Mouse (Mus musculus) spleen, postnatal 36 days (tissue): Measurements from ENCODE around the gene Shf.
"Not testable (repeated sequence)": the region's sequence is repeated elsewhere in the genome, so short reads cannot be mapped to it uniquely, and the experiment has no call there.

Experiments
- DNase-seq, 2 experiments: peaks; one replicate each; pipeline ENCODE4 v3.0.0; 2022; ENCODE audit warnings: low spot score in 2 of 2, mixed read lengths in 1 of 2

Shf gene

DNA sequence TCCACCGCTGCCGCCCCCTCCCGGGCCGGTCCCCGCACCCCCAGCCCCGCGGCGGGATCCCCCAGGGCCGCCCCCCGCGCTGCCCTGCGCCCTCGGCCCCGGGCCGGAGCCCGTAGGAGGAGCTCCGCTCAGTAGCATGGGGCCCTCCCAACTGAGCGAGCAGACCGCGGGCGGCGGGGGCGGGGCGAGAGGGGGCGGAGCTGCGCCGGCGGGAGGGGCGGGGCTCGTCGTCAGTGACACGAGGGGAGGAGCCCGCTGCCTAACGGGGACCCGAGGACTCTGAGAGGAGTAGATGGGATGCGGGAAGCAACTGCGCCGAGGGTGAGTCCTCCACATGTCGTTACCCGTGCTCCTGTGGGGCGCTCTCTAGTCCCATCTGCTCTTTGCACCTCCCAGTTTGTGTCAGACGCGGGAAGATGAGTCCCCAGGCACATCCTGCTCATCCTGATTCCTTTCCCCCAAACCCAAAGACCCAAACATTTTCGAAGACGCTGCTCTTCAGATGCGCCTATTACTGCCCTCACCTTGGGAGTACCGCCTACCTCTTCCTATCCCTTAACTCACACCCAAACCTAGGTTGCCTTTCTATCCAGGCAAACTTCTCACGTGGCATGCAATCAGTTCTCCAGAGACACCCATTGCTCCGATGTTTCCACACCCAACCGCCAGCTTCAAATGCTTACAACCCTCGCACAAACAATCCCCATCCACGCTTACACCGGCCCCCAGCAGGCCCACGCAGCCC is at the start of gene Shf:
Gene Shf (minus strand): TSS at position 168 of the 745 bp plus-strand sequence.
- DNase-seq = peak; percentile 84 to 85

DNA sequence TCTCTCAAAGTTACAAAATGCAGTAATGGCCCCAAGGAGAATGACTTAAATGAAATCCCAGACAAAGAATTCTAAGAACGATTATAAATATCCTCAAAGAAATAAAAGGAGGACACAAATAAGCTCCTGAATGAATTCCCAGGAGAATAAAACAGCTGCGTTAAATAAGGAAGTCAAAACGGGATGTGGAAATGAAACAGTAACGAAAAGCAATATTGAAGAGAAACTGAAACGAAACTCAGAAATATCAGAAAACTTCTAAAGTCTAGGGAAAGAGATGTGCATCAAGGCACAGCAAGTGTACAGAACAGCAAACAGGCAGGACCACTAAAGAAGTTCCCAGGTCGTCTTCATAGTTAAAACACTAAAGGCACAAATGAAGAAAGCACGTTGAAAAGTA is 40.0 kb upstream of the Shf start:
- peak in 1 of 2 experiments; percentile 18 for DNase-seq

DNA sequence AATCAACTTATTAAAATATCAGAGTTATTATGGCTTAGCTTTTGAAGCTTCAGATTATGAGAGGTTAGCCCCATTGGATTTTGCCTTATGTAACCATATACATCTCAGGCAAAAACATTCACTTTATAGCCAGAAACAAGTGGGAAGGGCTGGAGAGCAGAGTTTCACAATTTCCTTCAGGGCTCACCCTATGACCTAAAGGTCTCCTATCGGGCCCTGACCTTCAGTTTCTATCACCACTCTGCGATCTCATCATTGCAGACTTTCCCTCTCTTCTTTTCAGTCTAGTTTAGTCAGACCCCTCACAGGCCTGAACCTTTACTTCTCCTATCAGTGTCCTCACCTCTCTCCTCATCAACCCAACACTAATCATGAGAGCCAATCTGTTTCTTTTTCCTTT is 38.6 kb upstream of the Shf start:
- no peak for DNase-seq

DNA sequence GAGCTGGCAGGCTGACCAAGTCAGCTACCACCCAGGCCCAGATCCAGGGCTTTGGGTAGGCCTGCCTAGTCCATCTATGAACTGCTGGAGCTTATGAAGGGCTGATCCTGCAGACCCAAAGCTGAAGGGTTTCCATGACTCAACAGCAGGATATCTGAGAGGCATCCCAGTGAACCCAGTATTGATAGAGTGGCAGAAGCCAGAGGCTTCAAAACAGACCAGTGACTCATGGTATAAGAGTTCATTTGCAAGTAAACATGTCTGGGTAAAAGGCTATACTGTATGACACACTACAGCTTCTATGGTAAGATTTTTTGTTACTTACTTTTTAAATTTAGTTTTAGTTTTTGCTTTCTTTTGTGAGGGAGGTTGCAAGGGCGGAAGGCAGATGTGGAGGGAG is 27.2 kb upstream of the Shf start:
- DNase-seq = no peak

DNA sequence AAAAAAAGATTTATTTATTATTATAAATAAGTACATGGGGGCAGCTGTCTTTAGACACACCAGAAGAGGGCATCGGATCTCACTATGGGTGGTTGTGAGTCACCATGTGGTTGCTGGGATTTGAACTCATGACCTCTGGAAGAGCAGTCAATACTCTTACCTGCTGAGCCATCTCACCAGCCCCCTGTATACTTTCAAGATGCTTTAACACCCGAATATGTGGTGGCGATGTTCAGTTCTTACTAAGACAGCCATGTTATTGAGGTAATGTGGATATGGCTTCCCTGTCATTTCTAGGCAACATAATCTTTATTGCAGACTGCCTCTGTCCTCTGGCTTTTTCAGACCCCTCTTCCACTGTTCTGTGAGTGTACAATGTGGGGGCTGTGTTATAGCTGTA is 18.2 kb upstream of the Shf start:
- DNase-seq = not testable (repeated sequence)

DNA sequence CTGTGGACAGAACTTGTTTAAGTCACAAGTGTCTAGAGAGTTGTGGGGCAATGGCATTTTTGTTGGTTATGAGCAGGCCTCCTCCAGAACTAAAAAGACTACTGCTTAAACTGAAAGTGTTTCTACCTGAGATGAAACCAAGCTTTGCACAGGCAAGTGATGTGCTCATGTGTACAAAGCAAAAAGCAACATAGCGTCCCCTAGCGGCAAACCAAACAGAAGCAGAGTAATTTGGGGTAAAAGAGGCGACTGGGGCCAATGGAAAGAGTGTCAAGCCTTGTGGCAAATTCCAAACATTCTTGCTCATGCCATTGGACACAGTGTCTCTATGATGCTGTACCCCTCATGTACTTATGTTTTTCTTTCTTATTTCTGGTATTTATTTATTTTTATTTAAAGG is 16.1 kb upstream of the Shf start:
- no peak for DNase-seq

DNA sequence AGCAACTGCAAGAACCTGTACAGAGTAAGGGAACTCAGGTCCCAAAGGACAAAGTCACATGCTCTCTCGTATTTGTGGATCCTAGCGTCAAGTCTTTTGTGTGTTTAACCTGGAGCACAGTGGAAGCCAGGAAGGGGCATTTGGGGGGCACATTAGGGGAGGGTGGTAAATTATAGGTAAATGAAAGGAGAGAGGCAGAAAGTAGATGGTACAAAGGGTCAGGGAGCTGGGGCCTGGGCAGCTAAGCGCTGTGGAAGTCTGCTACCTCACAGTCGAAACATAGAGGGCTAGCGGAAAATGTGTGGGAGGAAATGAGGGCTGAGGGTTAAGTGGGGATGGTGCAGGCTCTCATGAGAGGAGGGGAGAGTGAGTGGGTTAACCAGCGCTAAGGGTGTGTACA is 13.2 kb upstream of the Shf start:
- no peak for DNase-seq

DNA sequence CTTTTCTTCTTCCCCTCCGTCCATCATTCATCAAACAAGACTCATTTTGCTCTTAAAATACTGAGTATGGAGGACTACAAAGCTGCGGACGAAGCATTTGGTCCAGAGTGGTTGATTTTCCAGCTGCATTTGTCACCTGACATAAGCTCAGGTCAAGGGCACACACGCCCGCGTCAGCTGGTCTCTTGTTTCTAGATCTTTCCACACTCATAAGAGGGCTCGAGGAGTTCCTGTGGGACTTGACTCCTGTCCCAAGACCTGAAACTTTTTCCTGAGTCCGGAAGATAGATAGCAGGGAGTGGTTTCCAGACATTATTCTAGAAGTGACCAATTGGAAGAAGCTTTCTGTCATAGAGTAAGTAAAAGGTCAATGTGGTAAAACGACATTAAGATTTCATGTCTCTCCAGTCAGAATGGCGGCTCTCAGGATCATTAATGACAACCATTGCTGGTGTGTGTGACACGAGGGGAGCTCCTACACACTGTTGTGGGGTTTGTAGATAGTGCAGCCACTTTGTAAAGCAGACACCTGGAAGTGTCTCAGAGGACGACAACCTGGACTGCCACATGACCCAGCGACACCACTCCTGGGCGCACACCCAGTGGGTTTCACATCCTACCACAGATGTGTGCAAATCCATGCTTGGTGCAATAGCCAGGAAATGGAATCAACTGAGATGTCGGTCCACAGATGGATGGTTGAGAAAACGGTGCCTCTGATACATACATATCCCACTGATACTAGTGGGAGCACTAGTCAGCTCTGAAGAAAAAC is 12.6 kb upstream of the Shf start:
- no peak for DNase-seq

DNA sequence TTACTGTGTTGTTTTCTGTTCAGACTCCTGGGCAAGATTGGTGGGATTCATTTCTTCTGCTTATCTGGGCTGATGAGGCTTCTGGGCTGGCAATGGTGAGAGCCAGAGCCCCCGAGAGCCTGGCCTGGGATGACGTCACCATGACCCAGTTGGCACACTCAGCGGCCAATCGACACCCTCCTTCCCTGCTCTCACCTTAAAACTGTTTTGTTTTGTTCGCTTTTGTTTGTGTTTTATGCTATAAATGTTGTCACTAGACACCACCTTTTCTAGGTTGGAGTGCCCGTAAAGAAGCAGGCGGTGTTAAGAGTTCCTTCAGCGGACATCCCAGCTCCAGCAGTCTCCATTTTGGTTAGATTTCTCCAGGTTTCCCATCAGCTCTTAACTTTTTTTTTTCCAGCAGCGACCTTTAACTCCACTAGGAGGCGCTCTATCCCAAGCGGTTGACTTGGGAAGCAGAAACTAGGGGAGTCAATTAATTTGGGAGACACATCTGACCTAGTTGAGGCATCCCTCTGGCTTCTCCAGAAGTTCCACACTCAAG is 11.9 kb upstream of the Shf start:
- DNase-seq = peak; percentile 27 to 52

DNA sequence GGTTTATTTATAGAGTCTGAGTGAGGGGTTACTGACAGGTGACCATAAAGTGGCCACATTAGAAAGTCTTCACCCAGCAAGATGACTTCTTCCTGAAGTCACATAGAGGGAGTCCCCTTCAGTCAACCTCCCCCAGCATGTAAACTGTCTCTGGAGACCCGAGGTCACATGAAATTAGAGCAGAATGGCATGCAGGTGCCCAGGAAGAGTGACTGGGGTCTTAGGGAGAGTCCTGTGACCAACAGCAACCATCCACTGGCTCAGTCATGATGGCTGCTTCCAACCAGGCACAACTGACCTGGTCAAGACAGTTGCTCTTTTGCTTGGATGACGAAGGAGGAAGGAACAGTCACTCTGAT is 10.3 kb upstream of the Shf start:
- DNase-seq = no peak

DNA sequence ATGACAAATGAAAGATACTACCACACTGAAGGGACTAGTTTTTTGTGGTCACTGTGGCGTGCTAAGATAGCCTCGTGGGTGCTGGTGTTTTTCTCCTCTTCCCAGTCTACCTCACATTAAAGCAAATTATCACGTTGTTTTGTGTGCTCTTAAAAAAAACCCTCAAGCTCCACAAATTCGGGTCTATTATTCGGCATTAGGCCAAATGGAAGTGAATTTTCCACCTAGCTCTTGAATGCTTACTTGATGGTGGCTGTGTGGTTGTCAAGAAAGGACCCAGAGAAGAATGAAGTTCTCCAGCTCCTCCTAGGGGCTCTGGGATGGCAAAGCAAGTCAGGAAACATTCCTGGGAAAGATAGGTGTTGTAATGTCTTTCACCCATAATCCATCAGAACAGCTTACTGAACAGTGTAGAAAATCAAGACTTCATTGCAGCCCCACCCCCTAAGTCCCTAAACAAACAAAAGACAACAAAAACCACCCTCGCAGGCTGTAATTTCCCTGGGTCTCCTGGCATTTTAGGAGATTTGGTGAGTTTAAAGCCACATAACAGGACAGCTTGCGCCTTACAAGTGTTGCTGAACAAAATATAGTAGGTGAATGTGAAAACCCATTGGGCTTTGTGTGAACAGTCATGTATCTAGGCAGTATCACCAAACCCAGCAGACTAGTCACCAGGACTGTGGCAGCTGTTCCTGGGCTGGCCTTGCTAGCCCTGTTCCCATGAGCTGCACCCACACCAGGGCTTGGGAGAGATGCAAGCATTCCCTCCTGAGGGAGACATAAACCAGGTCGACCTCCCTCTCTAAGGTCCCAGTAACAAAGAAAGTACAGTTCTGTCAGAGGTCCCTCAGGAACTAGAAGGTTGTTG is 9.7 kb upstream of the Shf start:
- DNase-seq = no peak

DNA sequence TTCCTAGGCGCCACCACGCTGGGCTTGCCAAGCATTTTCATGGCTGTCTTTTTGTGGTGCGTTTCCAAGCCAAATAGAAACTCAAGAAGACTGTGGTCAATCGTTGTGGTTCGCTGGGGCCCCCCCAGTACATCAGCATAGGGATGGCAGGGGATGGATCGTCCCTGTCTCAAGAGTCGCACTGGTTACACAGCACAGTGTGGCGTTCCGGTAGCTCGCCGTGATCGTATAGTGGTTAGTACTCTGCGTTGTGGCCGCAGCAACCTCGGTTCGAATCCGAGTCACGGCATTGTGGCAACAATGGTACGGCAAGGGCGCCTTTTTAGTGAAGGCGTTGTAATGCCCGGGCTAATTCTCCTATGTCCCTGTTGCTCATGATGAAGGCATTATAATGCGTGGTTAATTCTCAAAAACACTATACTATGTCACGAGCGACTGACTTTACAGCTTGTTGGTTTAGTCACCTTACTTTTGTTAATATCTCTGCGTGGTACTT is 8.8 kb upstream of the Shf start:
- peak; percentile 71 to 77 for DNase-seq

DNA sequence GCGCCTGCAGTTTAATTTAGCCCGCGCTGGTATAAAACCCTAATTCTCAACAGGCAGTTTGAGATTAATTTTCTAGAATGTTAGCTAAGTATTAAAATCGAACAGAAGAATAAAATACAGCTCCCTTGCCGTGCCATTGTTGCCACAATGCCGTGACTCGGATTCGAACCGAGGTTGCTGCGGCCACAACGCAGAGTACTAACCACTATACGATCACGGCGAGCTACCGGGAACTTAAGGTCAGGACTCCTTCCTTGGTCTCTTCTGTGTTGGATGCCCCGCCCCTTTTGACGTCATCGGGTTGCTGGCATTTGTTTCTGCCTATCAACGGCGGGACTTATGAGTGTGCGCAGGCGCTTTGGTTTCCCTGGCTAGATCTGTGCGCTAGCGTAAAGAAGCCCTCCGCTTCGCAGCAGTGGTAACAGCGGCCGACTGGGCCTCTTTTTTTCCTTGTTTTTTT is 8.3 kb upstream of the Shf start:
- peak; percentile 96 to 98 for DNase-seq

DNA sequence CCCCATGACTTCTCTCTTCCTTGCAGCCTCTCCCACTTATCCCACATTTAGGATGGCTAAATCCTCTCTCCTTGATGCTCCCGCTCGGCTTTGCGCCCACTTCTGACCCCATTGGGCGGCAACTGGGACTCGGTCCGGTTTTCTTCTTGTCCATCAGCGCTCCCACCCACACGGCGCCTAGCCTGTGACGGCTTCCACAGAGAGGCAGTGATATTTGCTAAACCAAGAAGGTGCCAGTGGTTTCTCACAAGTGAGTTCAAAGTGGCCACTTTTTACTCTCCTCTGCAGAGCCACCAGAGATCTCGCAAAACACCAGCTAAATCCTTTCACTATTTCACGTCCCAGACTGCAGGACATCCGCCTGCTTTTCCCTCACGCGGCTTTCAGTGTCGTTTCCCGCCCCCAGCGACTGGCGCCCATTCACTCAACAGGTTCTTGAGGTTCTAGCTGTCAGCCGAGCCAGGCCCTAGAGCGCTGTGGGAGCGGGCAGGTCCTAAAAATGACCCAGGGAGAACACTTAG is 7.1 kb upstream of the Shf start:
- peak; percentile 31 to 44 for DNase-seq

DNA sequence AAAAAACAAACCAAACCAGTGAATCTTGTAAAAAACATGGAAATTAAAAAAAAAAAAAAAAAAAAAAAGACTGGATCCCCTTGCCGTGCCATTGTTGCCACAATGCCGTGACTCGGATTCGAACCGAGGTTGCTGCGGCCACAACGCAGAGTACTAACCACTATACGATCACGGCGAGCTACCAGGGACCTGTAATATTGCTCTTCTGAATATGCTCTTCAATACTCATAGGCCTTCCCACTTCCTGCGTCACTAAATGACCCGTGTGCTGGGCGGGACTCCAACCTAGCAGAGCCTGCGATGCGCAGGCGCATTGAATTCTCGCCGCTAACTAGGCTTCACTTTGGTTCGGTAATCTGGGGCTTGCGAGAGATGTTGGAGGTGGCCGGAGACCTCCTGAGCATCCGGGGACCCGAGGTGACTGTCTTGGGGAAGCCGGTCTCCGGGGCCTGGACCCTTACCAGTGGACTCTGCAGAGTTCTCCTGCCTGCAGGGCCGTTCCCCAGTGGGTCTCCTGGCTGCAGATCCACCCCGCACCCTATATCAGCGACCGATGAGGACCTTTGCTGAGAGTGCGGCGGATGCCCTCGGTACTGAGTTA is 6.5 kb upstream of the Shf start:
- DNase-seq = peak; percentile 93 to 97

DNA sequence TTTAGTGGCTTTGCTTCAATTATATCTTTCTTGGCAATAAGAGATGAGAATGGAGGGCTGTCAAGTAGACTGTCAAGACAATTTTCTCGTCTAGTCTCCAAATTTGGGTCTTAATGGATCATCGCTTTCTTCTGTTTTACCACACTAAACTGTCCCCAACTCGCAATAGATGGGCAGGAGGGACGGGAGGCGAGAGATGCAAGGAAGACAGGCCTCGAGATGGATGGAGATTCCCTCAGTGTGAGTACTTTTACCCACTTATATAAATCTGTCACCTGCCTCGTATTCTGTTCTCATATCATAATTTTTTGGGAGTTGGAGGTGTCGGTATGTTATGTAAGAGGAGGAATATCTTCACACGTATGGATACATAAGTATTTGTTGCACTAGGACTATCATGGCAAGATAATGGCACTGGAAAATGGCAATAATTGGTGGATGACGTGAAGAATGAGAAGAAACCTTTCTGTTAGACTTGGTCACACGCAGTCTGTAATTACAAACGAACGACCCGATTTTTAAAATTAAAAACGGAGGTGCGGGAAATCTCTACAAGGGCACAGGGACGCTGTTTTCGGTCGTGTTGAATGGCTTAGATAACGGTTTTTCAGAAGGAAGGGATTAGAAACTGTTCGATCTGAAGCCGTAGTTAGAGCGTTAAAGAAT is 5.8 kb upstream of the Shf start:
- DNase-seq = no peak

DNA sequence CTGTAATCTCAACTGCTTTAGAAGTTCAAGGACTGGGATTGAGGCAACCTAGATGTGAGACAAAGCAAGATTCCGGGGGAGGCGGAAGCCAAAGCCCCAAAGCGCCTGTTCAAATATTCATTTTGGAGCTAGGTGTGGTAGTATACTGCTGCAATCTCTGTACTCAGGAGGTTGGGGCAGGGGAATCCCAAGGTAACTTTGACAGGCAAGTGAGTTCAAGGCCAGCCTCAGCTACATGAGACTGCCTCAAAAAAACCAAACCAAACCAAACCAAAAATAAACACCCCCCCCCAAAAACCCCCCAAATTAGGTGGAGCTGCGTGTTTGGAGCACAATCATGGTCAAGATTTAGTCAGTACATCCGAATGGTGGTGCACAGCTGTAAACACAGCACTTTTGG is 5.0 kb upstream of the Shf start:
- no peak for DNase-seq

DNA sequence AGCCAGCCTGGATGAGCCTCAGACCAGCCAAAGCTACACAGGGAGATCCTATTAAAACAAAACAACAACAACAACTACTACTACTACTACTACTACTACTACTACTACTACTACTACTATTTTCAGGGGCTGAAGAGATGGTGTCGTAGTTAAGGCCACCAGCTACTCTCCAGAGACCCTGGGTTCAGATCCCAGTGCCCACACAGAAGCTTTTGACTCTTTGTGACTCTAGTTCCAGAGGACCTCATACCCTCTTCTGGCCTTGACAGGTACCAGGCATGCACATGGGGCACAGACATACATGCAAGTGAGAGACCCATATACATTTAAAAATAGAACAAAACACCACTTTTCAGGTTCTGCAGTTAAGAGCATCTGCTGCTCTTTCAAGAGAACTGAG is 3.6 kb upstream of the Shf start:
- no peak for DNase-seq

DNA sequence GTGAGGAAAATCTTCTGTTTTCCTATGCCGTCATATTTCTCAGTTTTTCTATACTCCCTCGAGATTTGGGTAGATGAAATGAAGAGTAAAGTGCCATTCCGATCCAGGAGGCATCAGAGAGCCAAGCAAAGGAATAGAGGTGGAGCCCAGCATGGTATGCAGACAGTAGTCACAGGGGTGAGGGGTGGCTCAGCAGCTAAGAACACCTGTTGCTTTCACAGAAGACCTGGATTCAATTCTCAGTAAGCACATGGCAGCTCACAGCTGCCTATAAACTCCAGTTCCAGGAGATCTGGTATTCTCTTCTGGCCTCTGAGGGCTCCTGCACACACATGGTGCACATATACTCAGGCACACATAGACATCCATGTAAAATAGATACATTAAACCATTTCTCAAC is 3.1 kb upstream of the Shf start:
- DNase-seq = no peak

DNA sequence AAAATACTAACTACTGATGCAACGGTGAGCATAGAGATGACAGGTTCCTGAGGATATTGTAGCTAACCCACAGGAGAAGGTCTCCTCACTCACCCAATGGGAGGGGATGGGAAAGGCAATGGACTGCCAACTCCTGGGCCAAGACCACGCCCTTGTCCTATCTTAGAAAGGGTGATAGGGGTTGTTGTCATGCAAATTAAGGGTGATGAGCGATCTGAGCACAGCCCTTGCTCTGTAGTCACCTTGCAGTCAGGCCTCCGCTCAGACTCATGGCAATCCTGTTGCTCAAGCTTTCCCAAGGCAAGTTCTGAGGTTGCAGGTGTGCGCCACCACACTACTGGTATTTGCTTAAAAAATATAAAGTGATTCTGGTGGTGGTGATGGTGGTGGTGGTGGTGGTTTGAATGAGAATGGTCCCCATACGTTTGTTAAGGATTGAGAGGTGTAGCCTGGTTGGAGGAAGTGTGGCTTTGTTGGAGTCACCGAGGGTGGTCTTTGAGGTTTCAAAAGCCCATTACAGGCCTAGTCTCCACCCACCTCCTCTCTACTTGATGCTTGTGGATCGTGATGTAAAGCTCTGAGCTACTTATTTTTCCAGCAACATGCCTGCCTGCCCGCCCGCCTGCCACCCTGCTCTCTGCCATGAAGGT is 1.3 kb upstream of the Shf start:
- DNase-seq = no peak
